Mouse (Mus musculus) megakaryocyte, embryonic 14.5 days (primary cell): ENCODE results near the gene Hnrnpa2b1.

Experiments used
- FLI1 ChIP-seq: IDR thresholded peaks from 2 replicates; pipeline ENCODE4 v1.6.1; 2012; ENCODE audit warnings: low read length, inconsistent platforms, mixed read lengths
- GATA1 ChIP-seq: IDR thresholded peaks from 3 replicates; pipeline ENCODE4 v1.6.1; 2012; ENCODE audit warnings: mixed read lengths, low read length, inconsistent platforms, borderline replicate concordance

- TF ChIP-seq GATA1 (no peak), FLI1 (no peak)
These were observed 9.5 kb upstream of the Hnrnpa2b1 start for GRCm38 (mm10) chr6:51479136-51479731.
